Mouse (Mus musculus) large intestine, adult 2 months (tissue): Measurements from ENCODE around the gene Rexo2. TPM values are rescaled to one million over a fixed set of nuclear protein-coding genes. Genes with fewer than 3 reads are reported as not detected.
"Not testable (repeated sequence)": the region's sequence is repeated elsewhere in the genome, so short reads cannot be mapped to it uniquely, and the experiment has no call there.

ENCODE experiments used
- DNase-seq: peaks from one replicate; pipeline ENCODE4 v3.0.0-alpha.2; 2012; ENCODE audit warnings: low read depth, low spot score
- WGBS: fragments of 180-500 bp; shearing (Covaris S2); methylation state at CpG from one replicate; pipeline ENCODE4 v1.1.7; 2018; 5-methylcytosine and 5-hydroxymethylcytosine counted together
- polyA plus RNA-seq: library from polyadenylated mRNA; depleted of rRNA; stranded (reverse); fragments of >200 nt; gene quantifications from 2 replicates; pipeline ENCODE4 v1.2.3, GENCODE M21; 2012

The Rexo2 gene
- polyA plus RNA-seq, 1 experiment = 38.0 TPM

DNA sequence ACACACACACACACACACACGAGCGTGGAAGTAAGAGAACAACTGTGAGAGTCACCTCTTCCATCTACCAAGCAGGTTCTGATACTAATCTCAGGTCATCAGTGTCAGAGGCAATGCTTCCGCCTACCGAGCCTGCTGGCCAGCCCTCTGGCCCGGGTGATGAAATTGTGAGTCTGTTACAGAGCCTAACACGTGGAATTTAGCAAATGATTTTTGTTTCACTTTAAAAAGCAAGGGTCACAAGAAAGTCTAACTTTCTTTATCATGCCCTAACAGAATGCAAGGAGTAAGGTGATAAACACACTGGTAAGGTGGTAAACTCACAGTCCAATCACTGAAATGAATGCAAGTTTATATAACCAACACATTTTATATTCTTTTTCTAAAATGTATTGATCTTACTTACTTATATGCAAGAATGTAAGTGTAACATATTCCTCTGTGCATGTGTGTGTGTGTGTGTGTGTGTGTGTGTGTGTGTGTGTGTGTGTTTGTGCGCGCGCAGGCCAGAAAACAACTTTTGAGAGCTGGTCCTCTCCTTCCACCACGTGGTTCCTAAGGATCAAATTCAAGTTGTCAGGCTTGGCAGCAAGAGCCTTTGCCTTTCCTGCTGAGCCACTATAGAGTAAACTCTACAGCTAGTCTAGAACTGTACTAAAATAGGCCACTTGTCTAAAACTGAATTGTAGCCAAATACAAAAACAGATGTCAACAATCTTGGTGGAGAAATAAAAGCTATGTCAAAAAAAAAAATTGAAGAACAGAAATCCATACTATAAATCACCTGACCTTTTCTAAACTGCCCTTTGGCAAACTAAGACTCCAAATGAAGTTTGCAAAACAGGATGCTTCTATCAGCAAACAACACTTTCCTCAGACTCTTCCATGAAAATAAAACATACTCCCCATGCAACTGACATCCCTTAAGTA is 3.9 kb downstream of the Rexo2 start:
- 76% methylated on average over 10 of the region's 10 CpGs for WGBS
- no peak for DNase-seq

DNA sequence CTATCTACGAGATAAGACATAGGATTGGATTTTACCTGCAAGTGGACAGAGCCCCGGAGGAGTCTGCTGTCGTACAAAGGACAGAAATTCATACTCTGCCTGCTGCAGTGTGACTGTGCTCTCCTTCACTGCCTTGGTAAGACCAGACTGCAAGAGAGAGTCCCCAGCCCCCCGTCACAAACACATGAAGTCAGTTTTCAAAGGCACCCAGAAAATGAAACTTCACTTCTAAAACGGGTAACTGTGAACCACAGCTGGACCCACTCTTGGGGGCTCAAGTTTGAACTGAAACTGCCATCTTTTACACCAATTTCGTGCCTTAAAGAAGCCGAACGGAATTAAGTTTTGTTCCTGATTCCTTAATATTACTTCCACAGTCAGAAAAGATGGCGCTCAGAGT is 6.1 kb downstream of the Rexo2 start:
- 90% methylated on average over 9 of the region's 9 CpGs for WGBS
- no peak for DNase-seq

DNA sequence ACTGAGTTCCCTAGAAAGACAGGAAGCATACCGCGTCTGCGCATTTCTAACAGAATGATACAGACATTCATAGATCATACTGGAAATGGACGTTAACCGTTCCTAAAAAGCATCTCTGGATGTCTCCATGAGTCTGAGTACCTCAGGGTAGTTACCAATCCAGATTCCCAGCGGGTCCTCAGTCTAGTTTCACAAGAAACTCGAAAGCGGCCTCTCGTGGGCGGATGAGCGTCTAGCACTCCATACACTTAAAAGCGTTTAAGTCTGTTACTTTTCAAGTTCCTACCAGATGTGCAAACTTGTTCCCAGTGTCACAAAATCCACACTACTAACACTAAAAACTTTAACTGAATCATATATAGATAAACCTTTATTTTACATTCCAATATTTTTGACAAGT is 7.3 kb downstream of the Rexo2 start:
- WGBS = 93% methylated on average over 12 of the region's 12 CpGs
- DNase-seq = no peak

DNA sequence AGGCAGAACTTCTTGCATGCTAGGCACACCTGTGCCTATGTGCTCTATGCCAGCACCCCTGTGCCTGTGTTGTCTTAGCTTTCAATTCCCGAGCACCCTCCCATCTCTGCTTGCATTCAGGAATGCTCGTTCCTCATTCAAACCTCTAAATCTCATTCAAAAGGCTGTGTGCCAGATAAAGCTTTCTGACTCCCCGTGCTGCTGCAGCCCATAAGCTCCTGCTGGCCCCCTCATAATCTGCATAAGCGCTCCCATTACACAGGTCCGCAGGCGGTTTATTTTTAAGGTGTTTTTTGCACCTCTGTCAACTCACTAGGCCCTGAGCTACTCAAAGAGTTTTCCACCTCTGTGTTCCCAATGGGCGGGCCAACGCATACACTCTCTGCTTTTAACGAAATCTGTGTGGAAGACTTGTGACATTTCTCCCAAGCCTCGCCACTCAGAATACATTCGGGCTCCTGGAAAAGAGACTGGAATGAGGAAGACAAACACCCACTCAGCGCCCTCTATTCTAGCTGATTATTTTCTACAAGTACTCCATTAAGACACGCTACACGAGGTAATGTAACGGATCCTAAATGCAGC is 7.9 kb downstream of the Rexo2 start:
- WGBS = 94% methylated on average over 15 of the region's 15 CpGs
- DNase-seq = no peak

DNA sequence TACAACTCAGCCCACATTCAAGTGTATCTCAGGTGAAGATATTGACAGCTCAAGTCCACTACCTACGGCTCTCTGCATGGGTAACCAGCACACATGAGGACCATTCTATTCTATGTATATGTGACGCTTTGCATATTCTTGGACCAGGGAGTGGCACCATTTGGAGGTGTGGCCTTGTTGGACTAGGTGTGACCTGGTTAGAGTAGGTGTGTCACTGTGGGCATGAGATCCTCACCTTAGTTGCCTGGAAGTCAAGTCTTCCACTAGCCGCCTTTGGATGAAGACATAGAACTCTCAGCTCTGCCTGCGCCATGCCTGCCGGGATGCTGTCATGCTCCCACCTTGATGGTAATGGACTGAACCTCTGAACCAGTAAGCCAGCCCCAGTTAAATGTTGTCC is 13.0 kb downstream of the Rexo2 start:
- 95% methylated on average over 5 of the region's 5 CpGs for WGBS
- DNase-seq = not testable (repeated sequence)

DNA sequence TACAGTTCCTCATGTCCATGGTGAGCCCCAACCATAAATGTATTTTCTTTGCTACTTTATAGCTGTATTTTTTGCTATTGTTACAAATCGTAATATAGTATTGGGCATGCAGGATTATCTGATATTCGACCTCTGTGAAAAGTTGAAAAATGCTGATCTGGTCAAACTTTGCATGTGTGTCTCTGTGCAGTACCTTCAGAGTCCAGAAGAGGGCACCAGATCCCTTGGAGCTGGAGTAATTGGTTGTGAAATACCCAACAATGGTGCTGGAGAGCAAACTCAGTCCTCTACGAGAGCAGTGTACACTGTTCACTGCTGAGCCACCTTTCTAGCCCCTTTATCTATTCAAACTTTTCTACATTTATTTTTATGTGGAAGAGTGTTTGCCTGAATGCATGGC is 13.6 kb downstream of the Rexo2 start:
- 60% methylated on average over 3 of the region's 3 CpGs for WGBS
- DNase-seq = peak; percentile 29

DNA sequence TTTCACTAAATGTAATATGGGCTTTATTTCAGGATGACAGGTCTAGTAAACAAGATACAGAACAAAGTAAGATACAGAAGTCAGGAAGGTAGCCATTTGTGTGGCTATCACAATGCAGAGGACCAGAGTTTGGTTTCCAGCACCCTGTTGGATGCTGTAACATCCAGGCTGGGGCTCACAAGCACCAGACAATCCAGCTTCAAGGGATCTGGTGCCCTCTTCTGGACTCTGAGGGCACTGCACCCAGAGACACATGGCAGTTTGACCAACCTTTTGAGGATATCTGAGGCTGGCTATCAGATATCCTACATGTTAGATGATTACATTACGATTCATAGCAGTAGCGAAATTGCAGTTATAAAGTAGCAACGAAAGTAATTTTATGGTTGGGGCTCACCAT is 14.8 kb downstream of the Rexo2 start:
- DNase-seq = no peak

DNA sequence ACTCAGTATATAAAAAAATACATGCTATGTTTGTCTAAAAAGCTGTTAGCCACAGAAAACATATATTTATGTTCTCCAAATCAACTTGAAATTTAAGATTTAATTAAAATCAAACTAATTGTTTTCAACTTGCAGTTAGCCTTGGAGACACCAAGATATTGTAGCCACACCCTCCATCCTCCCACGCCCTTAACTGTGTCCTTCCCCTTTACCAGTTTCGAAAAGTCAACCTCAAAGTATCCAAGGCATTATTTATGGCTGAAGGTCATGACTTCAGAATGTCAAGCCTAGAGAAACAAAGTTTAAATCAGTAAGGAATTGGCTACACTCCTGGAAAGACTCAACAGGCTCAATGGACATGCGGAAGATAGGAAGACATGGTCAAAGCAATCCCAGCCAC is 18.9 kb downstream of the Rexo2 start:
- 62% methylated on average over 3 of the region's 3 CpGs for WGBS
- no peak for DNase-seq

More for the DNA sequence above, 14.8 kb downstream of the Rexo2 start:
- WGBS = 96% methylated on average over 3 of the region's 3 CpGs

DNA sequence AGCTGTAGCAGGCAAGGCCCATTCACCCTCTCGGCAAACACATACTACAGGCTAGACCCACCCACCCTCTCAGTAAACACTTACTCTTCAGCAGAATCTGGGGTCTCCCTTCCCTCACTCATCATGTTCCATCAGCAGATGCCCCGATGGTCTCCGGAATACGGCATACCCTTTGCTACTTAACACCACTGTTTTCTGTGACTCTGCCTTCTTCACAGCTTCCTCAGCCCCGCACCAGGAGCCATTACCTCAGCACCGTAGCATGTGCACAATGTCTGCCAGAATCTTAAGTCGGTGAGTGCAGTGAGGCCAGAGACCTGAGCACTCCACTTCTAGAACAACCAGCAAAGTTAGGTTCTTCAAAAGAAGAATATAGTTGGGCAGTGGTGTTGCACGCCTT is 19.7 kb downstream of the Rexo2 start:
- 87% methylated on average over 8 of the region's 8 CpGs for WGBS
- no peak for DNase-seq

DNA sequence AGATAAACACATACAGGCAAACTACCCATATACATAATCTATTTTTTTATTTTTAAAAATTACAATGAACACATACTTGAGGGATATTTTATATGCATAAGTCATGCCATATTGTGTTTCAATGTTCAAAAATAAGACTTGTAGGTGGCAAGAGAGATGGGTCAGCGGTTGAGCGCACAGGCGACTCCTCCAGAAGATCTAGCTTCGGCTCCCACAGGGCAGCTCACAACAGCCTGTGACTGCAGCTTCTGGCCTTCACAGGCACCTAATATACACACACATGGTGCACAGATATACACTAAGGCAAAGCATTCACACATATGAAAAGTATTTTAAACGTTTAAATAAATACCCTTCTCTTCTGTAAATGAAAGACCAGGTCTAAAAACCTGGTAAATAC is 21.0 kb downstream of the Rexo2 start:
- 84% methylated on average over 5 of the region's 5 CpGs for WGBS
- no peak for DNase-seq

DNA sequence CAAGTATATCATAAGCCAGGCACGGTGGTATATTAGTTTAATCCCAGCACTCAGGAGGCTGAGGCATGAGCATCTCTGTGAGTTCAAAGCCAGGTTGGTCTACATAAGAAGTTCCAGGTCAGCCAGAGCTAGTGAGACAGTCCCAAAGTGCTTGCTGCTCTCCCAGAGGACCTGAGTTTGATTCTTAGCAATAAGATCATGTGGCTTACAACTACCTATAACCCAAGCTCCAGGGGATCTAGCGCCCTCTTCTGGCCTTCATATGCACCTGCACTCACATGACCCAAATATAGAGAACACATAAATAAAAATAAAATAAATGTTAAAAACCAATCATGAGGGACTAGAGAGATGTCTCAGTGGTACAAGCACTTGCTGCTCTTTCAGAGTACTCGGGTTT is 21.5 kb downstream of the Rexo2 start:
- 73% methylated on average over 3 of the region's 3 CpGs for WGBS
- no peak for DNase-seq

DNA sequence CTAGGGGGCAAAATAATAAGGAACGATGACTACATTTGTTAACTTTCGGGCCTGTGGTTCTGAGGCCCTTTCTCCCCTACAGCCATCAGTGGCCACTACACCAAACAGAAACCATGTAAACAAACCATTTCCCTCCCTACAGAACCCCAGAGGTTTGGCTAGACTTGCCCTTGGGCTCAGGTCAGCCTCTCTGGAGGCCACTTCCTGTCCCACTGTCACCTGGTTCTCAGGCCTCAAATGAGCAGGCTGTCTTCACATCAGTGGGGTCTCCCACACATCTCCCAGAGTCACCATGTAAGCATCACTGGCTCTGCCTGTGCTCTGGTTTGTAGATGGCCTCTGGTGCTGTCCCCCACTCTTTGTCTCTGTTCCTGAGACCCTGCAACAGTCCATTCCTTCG is 24.5 kb downstream of the Rexo2 start:
- no peak for DNase-seq
- WGBS = 76% methylated on average over 3 of the region's 3 CpGs

DNA sequence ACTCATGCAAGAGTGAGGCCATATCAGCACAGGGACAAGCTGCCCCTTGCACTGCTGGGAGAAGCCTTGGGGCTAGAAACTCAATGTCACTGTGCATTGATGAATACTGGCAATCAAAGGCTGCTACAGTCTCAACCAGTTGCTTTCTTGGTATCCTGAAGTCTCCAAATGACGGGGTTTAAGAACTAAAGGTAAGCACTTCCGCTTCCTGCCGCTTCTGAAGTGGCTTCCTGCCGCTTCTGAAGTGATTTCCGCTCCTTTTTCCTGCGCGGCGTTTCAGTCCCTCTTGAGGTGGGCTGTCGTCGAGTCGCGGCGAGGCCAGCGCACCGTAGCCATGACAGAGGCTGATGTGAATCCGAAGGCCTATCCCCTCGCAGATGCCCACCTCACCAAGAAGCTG is 30.4 kb downstream of the Rexo2 start:
- 88% methylated on average over 17 of the region's 17 CpGs for WGBS
- DNase-seq = no peak

DNA sequence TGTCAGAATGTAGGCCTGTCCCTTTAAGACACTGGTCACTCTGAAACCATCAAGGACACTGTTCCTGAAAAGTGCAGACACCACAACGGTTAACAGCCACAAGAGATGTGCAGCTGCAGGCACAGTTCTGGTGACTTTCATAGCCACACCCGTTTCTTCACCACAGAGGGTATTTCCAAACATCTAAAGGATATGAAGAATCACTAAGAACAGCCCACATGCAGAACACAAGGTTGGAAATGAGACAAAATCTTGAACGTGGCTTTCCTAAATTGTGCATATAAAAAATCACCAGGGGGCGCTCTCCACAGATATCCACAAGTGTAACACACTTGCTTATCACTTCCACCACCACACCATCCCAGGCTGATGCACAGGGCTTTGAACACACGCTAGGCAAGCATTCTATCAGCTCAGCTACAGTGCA is 32.6 kb downstream of the Rexo2 start:
- no peak for DNase-seq
- WGBS = 20% methylated on average over 5 of the region's 5 CpGs

DNA sequence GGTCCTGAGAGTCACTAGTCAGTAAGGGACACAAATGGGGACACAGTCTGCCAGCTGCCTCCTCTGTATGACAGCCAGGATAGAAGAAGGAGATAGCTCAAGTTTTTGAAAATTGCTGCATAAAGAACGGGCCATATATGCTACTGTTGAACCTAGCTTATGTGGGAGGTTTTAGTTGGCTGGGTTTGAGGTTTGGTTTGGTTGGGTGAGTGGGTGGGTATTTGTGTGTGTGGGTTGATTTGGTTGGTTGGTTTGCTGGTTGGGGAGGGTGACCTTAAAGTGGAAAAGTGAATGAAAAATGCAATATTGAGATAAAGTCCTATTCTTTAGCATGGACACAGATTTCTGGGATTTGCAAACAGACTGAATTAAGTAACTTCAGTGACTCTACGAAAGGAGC is 35.6 kb downstream of the Rexo2 start:
- no peak for DNase-seq
- WGBS = 82% methylated on average over 2 of the region's 2 CpGs

DNA sequence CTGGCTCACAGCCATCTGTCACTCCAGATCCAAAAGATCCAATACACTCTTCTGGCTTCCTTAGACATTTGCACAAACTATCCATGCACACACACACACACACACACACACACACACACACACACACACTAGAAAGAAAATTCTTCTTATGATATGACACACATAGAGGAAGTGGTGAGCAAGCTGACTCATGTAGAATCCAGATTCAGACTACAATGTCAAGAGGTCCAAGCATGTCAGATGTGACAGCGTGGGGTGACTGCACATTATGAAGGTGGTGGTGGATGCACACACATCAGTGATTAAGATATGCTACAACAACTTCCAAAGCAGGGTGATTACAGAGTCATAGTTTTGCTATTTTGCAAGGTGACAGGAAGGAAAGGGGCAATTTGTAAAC is 36.5 kb downstream of the Rexo2 start:
- DNase-seq = no peak
- 74% methylated on average over 1 of the region's 1 CpGs for WGBS

DNA sequence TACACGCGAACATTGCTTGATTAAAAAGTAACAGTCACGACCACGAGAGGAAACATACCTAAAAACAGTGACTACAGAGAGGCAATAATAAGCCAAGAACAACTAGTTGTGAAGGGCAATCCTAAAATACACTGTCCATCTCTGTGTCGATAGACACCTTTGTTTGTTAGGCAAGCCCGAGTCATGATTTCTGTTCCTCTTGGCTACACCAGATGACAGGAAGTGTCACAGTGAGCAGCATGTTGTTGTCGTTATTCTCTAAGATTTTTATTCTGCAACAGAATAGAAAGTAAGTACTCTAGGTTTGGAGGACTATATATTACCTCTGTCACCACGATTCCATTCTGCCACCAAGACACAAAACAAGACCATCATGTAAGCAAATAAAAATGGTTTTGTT is 48.0 kb downstream of the Rexo2 start:
- WGBS = 80% methylated on average over 8 of the region's 8 CpGs
- no peak for DNase-seq

DNA sequence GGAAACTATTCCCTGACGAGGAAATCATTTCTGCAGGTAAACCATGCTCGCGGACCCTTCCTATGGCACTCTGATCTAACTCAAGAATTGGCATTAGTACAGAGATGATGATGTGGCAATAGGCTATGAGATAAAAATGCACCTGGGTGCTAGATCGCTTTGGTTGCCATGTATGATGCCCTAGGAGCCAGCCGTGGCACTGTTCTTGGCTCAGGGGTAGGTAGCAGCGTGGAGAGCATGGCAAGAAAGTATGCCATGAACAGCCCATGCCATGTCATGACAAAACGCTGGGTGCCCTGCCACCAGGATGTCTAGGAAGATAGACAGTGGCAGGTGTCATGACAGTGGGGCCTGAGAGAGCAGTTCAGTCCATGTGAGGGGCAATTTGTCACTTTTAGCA is 53.2 kb downstream of the Rexo2 start:
- no peak for DNase-seq
- 88% methylated on average over 7 of the region's 7 CpGs for WGBS

DNA sequence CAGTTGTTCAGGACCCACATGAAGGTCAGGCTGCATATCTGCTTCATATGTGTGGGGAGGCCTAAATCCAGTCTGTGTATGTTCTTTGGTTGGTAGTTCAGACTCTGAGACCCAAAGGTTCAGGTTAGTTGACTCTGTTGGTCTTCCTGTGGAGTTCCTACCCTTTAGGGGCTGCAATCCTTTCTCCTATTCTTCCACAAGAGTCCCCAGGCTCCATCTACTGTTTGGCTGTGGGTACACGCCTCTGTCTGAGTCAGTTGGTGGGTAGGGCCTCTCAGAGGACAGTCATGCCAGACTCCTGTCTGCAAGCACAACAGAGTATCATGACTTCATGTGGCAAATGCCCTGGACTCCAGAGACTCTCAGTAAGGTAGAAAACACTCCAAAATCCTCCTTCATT is 57.2 kb downstream of the Rexo2 start:
- DNase-seq = no peak
- 15% methylated on average over 1 of the region's 1 CpGs for WGBS

DNA sequence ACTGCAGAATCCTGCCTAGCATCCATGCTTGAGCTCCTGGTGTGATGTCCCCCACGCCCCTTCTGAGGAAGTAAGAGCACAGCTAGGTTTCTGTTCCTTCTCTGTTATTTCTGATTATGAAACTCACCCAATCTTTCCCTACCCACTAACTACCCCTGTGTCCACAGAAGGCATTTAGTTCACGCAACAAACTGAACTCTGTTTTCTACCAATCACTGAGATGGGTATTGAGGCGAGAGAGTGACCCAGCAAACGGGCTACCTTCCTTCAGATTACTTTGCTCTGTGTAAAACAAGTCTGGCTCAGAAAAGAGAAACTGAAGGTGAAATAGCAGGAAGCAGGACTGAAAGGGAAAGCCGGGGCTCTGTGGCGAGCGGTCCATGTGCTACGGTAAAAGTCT is 58.0 kb downstream of the Rexo2 start:
- 79% methylated on average over 8 of the region's 8 CpGs for WGBS

DNA sequence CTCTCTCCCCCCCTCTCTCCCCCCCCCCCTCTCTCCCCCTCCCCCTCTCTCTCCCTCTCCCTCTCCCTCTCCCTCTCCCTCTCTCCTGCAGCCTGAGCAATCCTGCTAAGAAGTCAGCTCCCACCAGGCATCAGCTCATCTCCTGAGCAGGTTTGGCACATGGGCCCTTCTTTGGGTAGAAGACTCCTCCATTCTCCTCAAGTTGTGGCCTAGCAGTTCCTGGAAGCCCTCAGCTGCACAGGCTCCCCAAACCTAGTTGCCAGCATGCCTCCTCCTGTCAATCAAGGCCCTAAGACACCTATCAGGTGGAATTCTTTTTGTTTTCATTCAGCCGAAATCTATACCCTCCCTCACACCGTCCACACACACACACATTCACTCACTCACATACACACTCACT is 58.9 kb downstream of the Rexo2 start:
- WGBS = 87% methylated on average over 2 of the region's 2 CpGs

More for the DNA sequence above, 58.0 kb downstream of the Rexo2 start:
- DNase-seq = no peak

More for the DNA sequence above, 58.9 kb downstream of the Rexo2 start:
- DNase-seq = no peak
